Mouse (Mus musculus): ENCODE results near the gene Gsto1.

- no peak for TF ChIP-seq POLR2A (IDR thresholded peaks at IDR 0.05; ENCODE audit: extremely low read depth, insufficient read depth, low read length)
- no peak for TF ChIP-seq CTCF (IDR thresholded peaks at IDR 0.05; ENCODE audit: low read depth, low read length)
Measured at GRCm38 (mm10) chr19:47886617-47887016, 31.8 kb downstream of the Gsto1 start.

All from liver, adult 2 months (tissue).